Mouse (Mus musculus) mature B cell (primary cell): ENCODE data around the gene Klrg1.

Experiments used
- in situ Hi-C: fragments of 300-500 bp; cut with MboI; formaldehyde crosslinking; loops from 2 replicates; pipeline ENCODE4 v1.14.3; 2019

The Klrg1 gene

DNA sequence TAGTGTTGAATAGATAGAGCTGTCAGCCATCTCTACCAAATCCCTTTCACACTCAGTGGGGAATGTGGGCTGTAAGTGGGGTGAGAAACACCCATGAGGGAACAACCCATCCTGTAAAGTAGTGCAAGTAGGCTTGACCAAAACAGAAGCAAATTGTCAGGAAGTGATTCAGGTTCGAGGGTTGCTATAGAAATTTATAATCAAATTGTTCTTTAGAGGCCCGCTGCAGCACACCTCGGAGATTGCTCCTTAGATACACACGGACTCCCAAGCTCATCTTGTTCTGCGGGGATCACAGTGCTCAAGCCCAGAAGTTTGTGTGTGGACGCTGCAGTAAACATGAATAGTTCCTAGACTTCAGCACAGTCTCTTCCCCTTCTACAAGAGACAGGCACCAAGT is at the start of gene Klrg1:
Gene Klrg1, minus strand, starts transcription at position 101 of the 400 bp plus-strand sequence.
- in situ Hi-C loops: no loop called here

DNA sequence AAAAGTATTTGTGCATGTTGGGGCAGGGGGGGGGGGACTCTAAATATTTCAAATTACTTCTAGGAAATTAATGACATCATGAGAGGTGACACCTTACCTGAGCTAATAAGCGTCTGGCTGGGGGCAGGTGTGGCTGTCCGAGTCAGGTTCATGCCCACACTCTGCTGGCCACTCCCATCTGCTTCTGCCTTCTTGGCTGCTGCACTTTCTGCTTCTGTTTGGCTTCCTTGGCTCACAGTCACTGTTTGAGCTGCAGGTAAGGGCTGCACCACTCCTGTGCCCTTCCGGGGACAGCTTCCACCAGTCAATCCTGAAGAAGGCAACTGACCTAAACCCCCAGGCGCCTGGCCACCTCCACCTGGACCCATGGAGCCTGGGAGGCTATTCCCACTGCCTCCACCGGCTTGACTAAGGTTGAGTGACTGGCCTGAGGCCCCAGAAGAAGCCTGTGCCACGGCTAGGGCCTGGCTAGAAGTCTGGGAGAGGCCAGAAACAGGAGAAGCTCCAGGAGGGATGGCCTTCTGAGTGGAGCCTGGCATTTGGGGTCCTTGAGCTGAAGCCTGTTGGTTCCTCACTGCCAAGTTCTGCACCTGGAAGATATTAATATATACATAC is 42.8 kb upstream of the Klrg1 start:
- in situ Hi-C loops: no loop called here

DNA sequence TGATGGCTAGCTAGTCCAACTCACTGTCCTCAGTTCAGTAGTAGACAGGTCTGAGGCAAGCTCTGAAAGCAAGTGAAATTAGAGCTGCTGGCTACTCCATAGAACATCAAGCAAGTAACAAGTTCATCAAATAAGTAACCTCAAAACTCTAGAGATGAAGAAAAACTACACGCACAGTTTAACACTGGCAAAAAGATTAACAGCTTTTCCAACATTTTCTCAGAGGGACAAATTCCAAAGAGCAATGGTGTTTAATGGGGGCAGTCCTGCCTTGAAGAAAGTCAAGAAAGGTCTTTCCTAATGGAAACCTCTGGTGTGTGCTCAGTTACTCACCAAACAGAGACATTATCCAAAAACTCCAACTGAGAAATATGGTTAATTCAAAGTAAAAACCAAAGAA is 36.0 kb upstream of the Klrg1 start:
- in situ Hi-C loops: no loop called here

DNA sequence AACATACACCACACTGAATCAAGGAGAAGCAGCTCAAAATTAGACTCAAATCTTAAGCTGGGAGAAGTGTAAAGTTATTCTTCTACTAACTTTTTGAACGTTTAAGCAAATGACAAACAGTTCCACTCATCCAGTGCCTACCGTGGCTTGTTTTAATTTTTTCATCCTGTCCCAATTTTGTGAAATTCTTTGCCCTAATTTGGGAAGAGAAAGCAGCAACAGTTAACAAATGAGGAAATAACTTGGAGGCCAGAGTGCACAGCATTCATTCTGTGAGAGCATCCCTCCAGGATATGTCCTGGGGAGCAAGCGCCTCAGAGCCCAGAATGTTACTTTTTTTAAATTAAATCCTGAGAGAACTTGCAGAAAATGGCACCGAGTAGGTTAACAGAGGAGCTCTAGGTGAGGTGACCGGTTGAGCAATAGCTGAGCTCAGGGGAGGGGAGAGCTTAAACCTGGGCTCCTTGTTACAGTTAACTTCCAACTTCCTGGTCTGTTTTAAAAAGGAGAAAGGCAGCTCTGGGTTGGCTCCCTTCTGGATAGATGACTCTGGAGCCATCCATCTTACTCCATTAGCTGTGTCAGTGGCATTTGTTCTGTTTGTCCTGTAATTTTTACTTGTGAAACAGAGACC is 27.6 kb upstream of the Klrg1 start:
- in situ Hi-C loops: no loop called here

DNA sequence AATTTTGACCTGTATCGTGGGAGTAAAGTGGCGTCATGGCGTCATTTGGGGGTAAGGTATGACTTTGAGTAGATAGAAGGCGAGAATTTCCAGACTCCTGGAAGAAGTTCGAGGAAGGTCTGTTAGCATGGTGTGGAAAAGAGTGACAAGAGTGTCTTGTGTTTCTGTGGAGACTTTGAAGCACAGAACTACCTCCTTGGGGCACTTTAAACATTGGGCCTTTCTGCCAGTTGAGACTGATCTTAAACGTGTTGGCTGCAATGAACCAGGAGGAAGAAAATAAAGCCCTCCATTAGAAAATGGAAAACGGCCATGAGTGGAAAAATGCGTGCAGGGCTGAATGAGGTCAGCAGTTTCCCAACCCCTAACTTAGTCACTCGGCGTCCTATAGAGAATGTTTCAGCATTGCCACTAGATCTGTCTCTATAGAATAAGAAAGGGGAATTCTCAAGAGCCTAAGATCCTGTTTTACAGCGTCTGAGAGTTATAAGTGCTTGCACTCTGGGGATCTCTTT is 26.8 kb upstream of the Klrg1 start:
- in situ Hi-C loops: loop anchor here (10.0 kb wide), 1 partner anchor 55 kb away; no protein-coding TSS in a partner anchor

DNA sequence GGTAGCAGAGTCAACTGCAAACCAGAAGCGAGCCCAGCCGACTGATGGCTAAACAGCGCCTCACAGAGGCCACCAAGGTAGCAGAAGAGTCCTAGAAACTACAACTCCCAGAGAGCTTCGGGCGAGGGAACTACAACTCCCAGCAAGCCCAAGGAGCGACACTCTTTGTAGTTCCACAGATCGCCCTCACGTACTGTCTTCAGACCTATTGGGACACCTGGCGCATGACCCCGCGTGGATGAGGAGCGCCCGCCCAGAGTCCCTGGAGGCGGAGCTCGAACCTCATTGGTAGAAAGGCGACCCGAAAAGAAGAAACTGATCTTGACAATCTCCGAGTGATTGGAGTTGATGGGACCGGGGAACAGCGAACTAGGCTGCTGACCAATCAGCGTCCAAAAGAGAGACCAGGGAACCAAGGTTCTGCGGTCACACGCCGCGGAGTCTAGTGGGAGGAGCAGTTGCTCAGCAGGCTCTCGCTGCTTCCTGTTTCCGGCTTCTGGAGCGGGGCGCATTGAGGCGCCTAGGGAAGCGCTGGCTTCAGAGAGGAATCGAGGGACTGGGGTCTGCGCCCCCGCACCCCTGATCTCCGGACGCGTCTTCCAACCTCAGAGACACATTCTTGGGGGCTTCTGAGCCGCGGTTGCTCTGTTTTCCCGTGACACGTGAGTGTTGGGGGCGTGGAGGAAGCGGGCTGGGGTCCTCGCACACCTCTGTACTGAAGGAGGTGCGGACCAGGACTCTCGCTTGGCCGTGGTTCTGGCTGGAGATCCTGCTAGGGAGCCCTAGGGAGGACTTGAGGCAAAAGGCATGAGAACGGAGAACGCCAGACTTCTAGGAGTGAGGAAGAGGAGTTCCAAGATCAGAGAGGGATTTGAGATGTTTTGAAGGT is 26.1 kb upstream of the Klrg1 start, which contains the start of gene M6pr:
Gene M6pr, plus strand, starts transcription at position 216 of the 889 bp plus-strand sequence.
- in situ Hi-C loops: loop anchor here (10.0 kb wide), 1 partner anchor 54 kb away; no protein-coding TSS in a partner anchor

DNA sequence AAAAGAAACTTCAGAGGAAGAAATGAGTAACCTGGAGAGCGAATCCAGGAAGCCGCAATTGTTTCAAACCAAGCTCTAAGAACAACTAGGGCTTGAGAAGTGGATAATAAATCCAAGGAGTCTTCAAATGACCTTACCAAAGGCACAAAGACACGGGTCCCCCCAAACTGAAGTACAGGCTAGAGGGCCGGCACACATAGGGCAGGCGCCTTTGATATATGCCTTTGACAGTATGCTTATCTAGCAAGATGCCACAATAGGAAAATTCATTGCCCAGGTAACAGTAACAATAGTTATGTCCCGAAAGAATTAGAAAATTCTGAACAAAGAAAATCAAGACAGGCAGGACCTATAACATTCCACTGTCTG is 25.4 kb upstream of the Klrg1 start:
- in situ Hi-C loops: loop anchor here (10.0 kb wide), 1 partner anchor 53 kb away; no protein-coding TSS in a partner anchor

GRCm38 (mm10) chr6:122306707-122307106 is 24.0 kb upstream of the Klrg1 start:
- in situ Hi-C loops: loop anchor here (10.0 kb wide), 1 partner anchor 52 kb away; no protein-coding TSS in a partner anchor

- in situ Hi-C loops: loop anchor here (10.0 kb wide), 1 partner anchor 50 kb away; no protein-coding TSS in a partner anchor
Observed at GRCm38 (mm10) chr6:122304790-122305555, 22.3 kb upstream of the Klrg1 start.

GRCm38 (mm10) chr6:122304355-122304754 is 21.7 kb upstream of the Klrg1 start:
- in situ Hi-C loops: loop anchor here (10.0 kb wide), 1 partner anchor 50 kb away; no protein-coding TSS in a partner anchor

DNA sequence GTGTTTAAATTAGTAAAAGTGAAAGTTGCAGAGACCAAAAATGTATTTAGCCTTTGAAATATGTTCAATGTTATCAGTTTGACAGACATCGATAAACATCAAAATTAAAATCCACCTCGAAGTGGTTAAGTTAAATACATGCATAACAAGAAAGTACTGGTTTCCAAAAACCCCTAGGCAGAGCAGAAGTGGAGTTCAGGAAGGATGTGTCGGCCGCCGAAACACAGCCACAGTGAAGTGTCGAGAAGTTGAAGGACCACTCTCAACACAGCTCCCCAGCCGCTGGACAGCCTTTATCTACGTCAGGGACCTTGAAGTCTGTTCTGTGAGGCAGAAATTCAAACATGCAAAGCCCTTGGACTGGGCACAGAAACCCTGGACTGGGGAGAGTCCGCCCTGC is 20.8 kb upstream of the Klrg1 start:
- in situ Hi-C loops: loop anchor here (10.0 kb wide), 1 partner anchor 49 kb away; no protein-coding TSS in a partner anchor

GRCm38 (mm10) chr6:122302661-122303060 is 20.0 kb upstream of the Klrg1 start:
- in situ Hi-C loops: loop anchor here (10.0 kb wide), 1 partner anchor 48 kb away; no protein-coding TSS in a partner anchor

GRCm38 (mm10) chr6:122302121-122302520 is 19.4 kb upstream of the Klrg1 start:
- in situ Hi-C loops: loop anchor here (10.0 kb wide), 1 partner anchor 47 kb away; no protein-coding TSS in a partner anchor

DNA sequence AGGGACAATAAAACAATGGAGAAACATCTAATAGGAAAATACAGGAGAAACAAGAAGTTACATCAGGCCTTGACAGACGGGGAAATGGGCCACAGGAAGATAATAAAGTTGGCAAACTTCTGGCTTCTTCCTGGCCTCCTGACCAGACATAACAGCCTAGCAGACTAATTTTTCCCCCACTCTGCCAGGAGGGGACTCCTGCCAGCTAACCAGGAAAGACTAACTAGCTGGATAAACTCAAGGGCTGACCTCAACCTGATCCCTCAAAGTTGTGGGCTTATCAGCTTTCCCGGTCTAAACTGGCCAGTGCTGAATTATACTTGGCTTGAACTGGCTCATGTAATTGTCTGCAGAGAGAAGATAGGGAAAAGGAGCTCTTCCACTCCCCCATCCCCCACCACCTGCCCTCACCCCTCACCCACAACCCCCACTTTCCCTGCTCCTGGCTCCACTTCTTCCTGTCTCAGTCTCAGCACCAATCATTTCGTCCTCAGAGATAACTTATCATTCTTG is 17.0 kb upstream of the Klrg1 start:
- in situ Hi-C loops: loop anchor here (10.0 kb wide), 1 partner anchor 45 kb away; no protein-coding TSS in a partner anchor

DNA sequence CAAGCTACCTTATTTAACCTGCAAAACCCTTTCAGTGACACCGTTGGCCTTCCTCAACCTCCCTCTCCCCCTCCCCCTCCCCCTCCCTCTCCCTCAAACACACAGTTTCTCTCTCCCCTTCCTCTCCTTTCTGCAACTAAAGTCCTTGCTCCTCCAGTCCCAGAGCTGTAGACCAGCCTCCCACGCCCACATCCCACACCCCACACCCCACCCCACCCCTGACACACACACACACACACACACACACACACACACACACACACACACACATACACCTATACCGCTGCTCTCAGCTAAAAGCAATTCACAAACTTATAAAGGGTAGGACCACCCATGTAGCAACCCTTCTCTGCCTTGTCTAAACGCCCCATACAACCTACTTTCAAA is 15.5 kb upstream of the Klrg1 start:
- in situ Hi-C loops: no loop called here

- in situ Hi-C loops: no loop called here
Observed at GRCm38 (mm10) chr6:122297279-122298222, 14.9 kb upstream of the Klrg1 start.

GRCm38 (mm10) chr6:122296918-122297278 is 14.2 kb upstream of the Klrg1 start:
- in situ Hi-C loops: no loop called here

DNA sequence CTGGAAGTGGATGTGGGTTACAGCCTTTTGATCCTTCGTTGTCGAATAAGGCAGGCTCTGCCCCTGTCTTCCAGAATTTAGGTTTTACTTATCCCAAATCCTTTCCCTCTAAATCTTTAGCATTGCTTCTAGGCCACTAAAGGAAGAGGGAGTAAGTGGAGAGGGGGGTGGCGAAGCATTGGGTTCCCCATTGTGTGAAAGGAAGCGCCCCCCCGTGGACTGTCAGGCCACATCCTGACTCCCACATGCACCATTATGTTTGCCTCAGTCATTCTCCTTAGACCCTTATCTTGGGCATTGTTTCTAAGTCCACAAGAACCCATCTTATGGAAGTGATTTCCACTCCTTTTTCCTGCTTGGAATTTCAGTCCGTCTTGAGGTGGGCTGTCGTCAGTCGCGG is 12.6 kb upstream of the Klrg1 start:
- in situ Hi-C loops: no loop called here

DNA sequence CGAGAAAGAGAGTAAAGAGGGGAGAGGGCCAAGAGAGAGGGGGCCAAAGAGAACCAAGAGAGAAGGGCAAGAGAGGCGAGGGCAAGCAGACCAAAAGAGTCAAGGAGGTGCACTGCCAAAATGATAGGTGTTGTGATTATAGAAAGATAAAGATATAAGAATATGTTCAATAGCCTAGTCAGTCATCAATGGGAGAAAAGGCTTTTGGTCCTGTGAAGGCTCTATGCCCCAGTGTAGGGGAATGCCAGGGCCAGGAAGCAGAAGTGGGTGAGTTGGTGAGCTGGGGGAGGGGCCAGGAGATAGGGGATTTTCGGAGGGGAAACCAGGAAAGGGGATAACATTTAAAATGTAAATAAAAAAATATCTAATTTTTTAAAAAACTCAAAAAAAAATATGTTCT is 11.6 kb upstream of the Klrg1 start:
- in situ Hi-C loops: no loop called here

- in situ Hi-C loops: no loop called here
Observed at GRCm38 (mm10) chr6:122293796-122294195, 11.1 kb upstream of the Klrg1 start.
